In genomic region chr7:140141350-140141749, GRCm38 (mm10) we compare ENCODE assay signal across 9 mouse cellular contexts. TPM values are rescaled to one million over a fixed set of nuclear protein-coding genes. Genes with fewer than 3 reads are reported as not detected.
DNase-seq lines count a peak whose midpoint lies in the region; ATAC-seq and TF ChIP-seq lines count a peak whose summit lies in the region.
"Had no signal": no experiment of that assay in that cellular context is flagged by ENCODE, and none has a peak within 500 bp of the region (broad histone marks: within the 10 kb centered on the region; RNA-seq: fewer than 3 reads in every experiment).

No protein-coding gene starts in this region.

- H3K27ac ChIP-seq in intestine, postnatal 0 days (ENCODE audit: low read depth, low read length), result no peak overlapping the region
- no peak overlapping the region for H3K27ac ChIP-seq in intestine, embryonic 16.5 days (ENCODE audit: low read length)

- H3K4me3 ChIP-seq in intestine, postnatal 0 days (ENCODE audit: low read depth, low read length), result no peak overlapping the region
- H3K4me3 ChIP-seq in intestine, embryonic 16.5 days (ENCODE audit: low read length), result no peak overlapping the region

- no peak overlapping the region for H3K4me2 ChIP-seq in intestine, postnatal 0 days (replicated peaks; ENCODE audit: low read depth)
- H3K4me2 ChIP-seq in intestine, embryonic 16.5 days (ENCODE audit: low read depth, low read length), result no peak overlapping the region

- H3K27me3 ChIP-seq in intestine, postnatal 0 days (replicated peaks; ENCODE audit: control insufficient read depth, insufficient read depth, low read length), result no peaks in the 10 kb centered on the region
- no peaks in the 10 kb centered on the region for H3K27me3 ChIP-seq in intestine, embryonic 16.5 days (replicated peaks; ENCODE audit: control insufficient read depth, insufficient read depth, low read length)

- 6% methylated on average over 14 of the region's 14 CpGs for WGBS in intestine, postnatal 0 days
- WGBS in intestine, embryonic 16.5 days, result 4% methylated on average over 14 of the region's 14 CpGs

- DNase-seq in CD8-positive naive resting alpha-beta T cell, adult 2 months (ENCODE audit: low read depth in 2 of 2, low spot score in 2 of 2), result peak; percentile 51 to 72
- DNase-seq in brain, adult 2 months (ENCODE audit: low read depth, low spot score), result peak; percentile 83
- peak; percentile 70 for DNase-seq in gastrocnemius, adult 18-20 months (ENCODE audit: low spot score)
- DNase-seq in layer of hippocampus, postnatal 10 days (ENCODE audit: low spot score in 2 of 2), result peak; percentile 54 to 68
- DNase-seq in thymus, postnatal 10 days (ENCODE audit: low spot score in 2 of 2), result peak; percentile 24 to 64

- H3K36me3 ChIP-seq in intestine, postnatal 0 days (ENCODE audit: control insufficient read depth, insufficient read depth), result peaks cover 4% of the 10 kb centered on the region; the same call in 1 of the 2 replicates
- no peaks in the 10 kb centered on the region for H3K36me3 ChIP-seq in intestine, embryonic 16.5 days (ENCODE audit: control insufficient read depth, insufficient read depth, low read length)

- no peak overlapping the region for H3K9ac ChIP-seq in intestine, postnatal 0 days (ENCODE audit: low read depth, low read length)
- no peak overlapping the region for H3K9ac ChIP-seq in intestine, embryonic 16.5 days (ENCODE audit: low read depth, low read length)

- ATAC-seq in intestine, postnatal 0 days, result no peak
- ATAC-seq in intestine, embryonic 16.5 days, result no peak
- ATAC-seq in monocyte, adult 5-6 weeks (replicated peaks; ENCODE audit: insufficient number of reproducible peaks, low FRiP score, low TSS enrichment, poor library complexity, severe bottlenecking), result peak; percentile 52; the same call in 1 of the 2 replicates

- H3K9me3 ChIP-seq in intestine, postnatal 0 days (ENCODE audit: control insufficient read depth), result no peaks in the 10 kb centered on the region
- H3K9me3 ChIP-seq in intestine, embryonic 16.5 days (ENCODE audit: control insufficient read depth, low read length), result no peaks in the 10 kb centered on the region

- H3K4me1 ChIP-seq in intestine, postnatal 0 days (replicated peaks; ENCODE audit: control insufficient read depth, insufficient read depth, low read length), result peaks cover 4% of the 10 kb centered on the region; the same call in 1 of the 2 replicates
- H3K4me1 ChIP-seq in intestine, embryonic 16.5 days (ENCODE audit: control insufficient read depth, insufficient read depth, low read length), result peaks cover 4% of the 10 kb centered on the region; the same call in 1 of the 2 replicates

- peak; percentile 89 for TF ChIP-seq CTCF in intestine, postnatal 0 days (IDR thresholded peaks at IDR 0.05; ENCODE audit: low read depth)

RNA-seq across cellular contexts. Expression of gene Mtg1, which starts 4.0 kb away (rescaled TPM):
- 15.7 and 17.1 TPM in 2 replicates for polyA plus RNA-seq in intestine, postnatal 0 days (2015; fragmentation: Nextera tagmentation; extraction: Ambion mirVana)
- polyA plus RNA-seq in intestine, embryonic 16.5 days (2015; fragmentation: Nextera tagmentation; extraction: Ambion mirVana), result 31.1 and 33.3 TPM in 2 replicates
- 10 to 100 TPM; 27.8 to 30.9 TPM for total RNA-seq in gastrocnemius, adult 18-20 months (2021)
- total RNA-seq in layer of hippocampus, postnatal 10 days (2021), result 10 to 100 TPM; 27.0 to 30.2 TPM
- 3.7 to 7.6 TPM (median 4.4 TPM) in 3 replicates for total RNA-seq in monocyte, adult 5-6 weeks (2017)

RNA-seq across cellular contexts. Expression of gene Sprn, which starts 13.3 kb away (rescaled TPM):
- polyA plus RNA-seq in intestine, postnatal 0 days (2015; fragmentation: Nextera tagmentation; extraction: Ambion mirVana), result 0.92 and 0.99 TPM in 2 replicates
- 0.89 and 1.4 TPM in 2 replicates for polyA plus RNA-seq in intestine, embryonic 16.5 days (2015; fragmentation: Nextera tagmentation; extraction: Ambion mirVana)
- total RNA-seq in gastrocnemius, adult 18-20 months (2021), result under 1 TPM in 1 of 2 experiments, not detected in 1; 0.07 TPM
- total RNA-seq in layer of hippocampus, postnatal 10 days (2021), result 100 to 1,000 TPM; 145 to 155 TPM
- not detected in 3 replicates for total RNA-seq in monocyte, adult 5-6 weeks (2017)

RNA-seq across cellular contexts. Expression of gene Olfr522, which starts 23.2 kb away (rescaled TPM):
- polyA plus RNA-seq in intestine, postnatal 0 days (2015; fragmentation: Nextera tagmentation; extraction: Ambion mirVana), result not detected in 2 replicates
- not detected in 2 replicates for polyA plus RNA-seq in intestine, embryonic 16.5 days (2015; fragmentation: Nextera tagmentation; extraction: Ambion mirVana)
- not detected for total RNA-seq in gastrocnemius, adult 18-20 months (2021)
- not detected for total RNA-seq in layer of hippocampus, postnatal 10 days (2021)
- not detected in 3 replicates for total RNA-seq in monocyte, adult 5-6 weeks (2017)
- total RNA-seq: left cerebral cortex, postnatal 10 days had no signal

RNA-seq across cellular contexts. Expression of gene Echs1, which starts 25.1 kb away (rescaled TPM):
- polyA plus RNA-seq in intestine, postnatal 0 days (2015; fragmentation: Nextera tagmentation; extraction: Ambion mirVana), result 153 and 161 TPM in 2 replicates
- polyA plus RNA-seq in intestine, embryonic 16.5 days (2015; fragmentation: Nextera tagmentation; extraction: Ambion mirVana), result 216 and 217 TPM in 2 replicates
- 100 to 1,000 TPM; 138 to 150 TPM for total RNA-seq in gastrocnemius, adult 18-20 months (2021)
- 10 to 100 TPM; 63.4 to 67.1 TPM for total RNA-seq in layer of hippocampus, postnatal 10 days (2021)
- total RNA-seq in monocyte, adult 5-6 weeks (2017), result 37.8 to 42.3 TPM (median 41.5 TPM) in 3 replicates

RNA-seq across cellular contexts. Expression of gene Paox, which starts 25.8 kb away (rescaled TPM):
- polyA plus RNA-seq in intestine, postnatal 0 days (2015; fragmentation: Nextera tagmentation; extraction: Ambion mirVana), result 25.8 and 28.5 TPM in 2 replicates
- 38.6 and 41.0 TPM in 2 replicates for polyA plus RNA-seq in intestine, embryonic 16.5 days (2015; fragmentation: Nextera tagmentation; extraction: Ambion mirVana)
- total RNA-seq in gastrocnemius, adult 18-20 months (2021), result 1 to 10 TPM; 3.2 to 4.0 TPM
- total RNA-seq in layer of hippocampus, postnatal 10 days (2021), result 1 to 10 TPM; 6.2 to 7.1 TPM
- total RNA-seq in monocyte, adult 5-6 weeks (2017), result 0.87 to 1.5 TPM (median 1.2 TPM) in 3 replicates

Comparison
In these comparisons a context has a peak if more than half of its experiments do, and no peak if none do; other contexts are left out.
1. RNA of gene Sprn, which starts 13.3 kb away (total RNA-seq): 145 to 155 TPM in layer of hippocampus, postnatal 10 days; 0.07 TPM in gastrocnemius, adult 18-20 months and not detected in monocyte, adult 5-6 weeks; every median in the first group is over 100 times any median in the second.
2. Peak in every context shown above with its lines, with median percentiles within 50 percentile points of each other: DNase-seq.